Mouse (Mus musculus) adrenal gland (tissue): ENCODE data around the gene Zfp260.

Experiments used
- intact Hi-C: fragments of 180-260 bp; cut with DNase I; formaldehyde crosslinking; loops from one replicate; pipeline ENCODE4 v1.15.1; 2025
- microRNA-seq, 2 experiments: library from miRNA; unstranded; fragments of <30 nt; microRNA quantifications; one replicate each; pipeline ENCODE4; 2019

Zfp260 gene

GRCm38 (mm10) chr7:30121308-30122187 is 27.0 kb downstream of the Zfp260 start, which contains the start of gene Zfp382:
Gene Zfp382 (plus strand): TSS chr7:30121942.
- intact Hi-C loops = no loop called here

- intact Hi-C loops = no loop called here
Observed at GRCm38 (mm10) chr7:30122188-30122530, 27.6 kb downstream of the Zfp260 start.

DNA sequence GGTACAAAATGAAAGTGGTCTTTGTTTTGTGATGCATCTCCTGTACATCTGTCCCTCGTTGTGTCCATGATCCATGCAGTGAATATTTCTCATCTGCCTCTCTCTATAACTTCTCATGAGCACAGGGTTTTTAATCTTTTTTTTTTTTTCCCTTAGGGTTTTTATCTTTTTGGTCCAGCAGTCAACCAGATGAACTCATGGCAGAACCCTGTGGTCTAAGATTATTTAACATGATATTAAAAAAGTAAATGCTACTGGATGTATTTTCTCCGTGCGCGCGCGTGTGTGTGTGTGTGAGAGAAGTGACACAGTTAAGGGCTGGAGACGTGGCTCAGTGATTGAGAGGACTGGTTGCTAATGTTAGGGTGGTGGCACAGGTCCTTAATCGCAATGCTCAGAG is 35.3 kb downstream of the Zfp260 start:
- intact Hi-C loops = no loop called here

GRCm38 (mm10) chr7:30132396-30132795 is 37.8 kb downstream of the Zfp260 start:
- intact Hi-C loops = no loop called here

GRCm38 (mm10) chr7:30136826-30137225 is 42.2 kb downstream of the Zfp260 start:
- intact Hi-C loops = no loop called here

DNA sequence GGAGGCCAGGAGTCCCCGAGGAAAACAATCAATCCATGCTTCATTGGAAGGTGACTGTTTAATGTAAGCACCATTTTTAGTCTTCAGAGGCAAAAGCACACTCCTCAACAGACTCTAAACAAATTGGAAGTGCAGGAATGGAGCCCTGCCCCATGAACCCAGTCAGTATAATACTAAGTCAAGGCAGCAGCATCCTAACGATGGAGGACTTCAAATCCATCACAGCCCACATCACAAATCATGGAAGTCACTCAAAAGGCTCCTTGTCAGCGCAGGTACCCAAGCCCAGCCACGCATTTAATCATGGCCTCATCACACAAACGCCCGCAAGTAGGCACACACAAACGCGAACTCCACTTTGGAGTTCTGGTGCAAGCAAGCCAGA is 48.6 kb downstream of the Zfp260 start:
- intact Hi-C loops = no loop called here

DNA sequence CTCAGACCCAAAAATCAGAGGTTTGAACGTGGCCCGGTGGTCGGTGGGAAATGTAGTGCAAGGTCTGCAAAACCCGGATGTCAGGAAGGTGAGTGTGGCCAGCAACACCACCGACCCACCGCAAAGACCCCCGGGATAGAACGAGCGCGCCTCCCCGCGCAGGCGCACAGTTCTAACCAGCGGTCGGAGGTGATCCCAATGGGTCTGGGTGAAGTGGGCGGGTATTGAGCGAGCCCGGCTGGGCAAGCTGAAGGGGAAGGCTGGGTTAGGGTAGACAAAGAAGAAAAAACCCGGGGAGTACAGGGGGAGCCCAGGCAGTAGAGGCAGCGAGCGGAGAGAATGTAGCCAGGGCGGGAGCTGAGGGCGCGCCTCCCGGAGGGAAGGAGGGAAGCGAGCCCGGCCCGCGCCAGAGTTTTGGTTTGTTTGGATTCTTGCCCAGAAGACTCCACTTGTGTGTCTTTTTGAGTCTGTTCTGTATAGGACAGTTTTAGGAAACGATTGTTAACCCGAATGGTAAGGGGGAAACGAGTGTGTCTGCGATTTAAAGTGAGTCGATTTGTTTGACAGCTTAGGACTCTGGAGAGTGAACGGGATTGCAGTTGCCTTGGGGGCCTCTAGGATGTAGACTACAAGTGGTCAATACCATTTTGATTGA is 49.1 kb downstream of the Zfp260 start:
- intact Hi-C loops = no loop called here

DNA sequence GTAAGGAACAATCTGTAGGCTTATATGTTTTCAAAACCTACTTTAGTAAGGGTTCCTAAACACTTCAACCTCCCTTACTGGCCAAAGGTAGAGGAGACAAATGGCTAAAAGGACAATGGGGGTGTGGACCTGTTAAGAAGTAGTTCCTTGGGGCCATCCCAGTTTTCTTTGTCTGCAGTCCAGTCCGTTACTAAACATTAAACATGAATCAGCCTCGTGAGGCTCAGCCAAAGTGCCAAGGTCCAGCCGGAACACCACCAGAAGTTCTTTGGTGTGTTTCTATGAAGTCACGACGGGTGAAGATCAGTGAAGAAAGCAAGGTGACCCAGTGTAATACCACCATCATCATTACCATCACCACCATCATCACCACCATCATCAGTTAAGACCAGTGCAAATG is 52.4 kb downstream of the Zfp260 start:
- intact Hi-C loops = no loop called here

GRCm38 (mm10) chr7:30154040-30154439 is 59.5 kb downstream of the Zfp260 start:
- intact Hi-C loops = no loop called here

DNA sequence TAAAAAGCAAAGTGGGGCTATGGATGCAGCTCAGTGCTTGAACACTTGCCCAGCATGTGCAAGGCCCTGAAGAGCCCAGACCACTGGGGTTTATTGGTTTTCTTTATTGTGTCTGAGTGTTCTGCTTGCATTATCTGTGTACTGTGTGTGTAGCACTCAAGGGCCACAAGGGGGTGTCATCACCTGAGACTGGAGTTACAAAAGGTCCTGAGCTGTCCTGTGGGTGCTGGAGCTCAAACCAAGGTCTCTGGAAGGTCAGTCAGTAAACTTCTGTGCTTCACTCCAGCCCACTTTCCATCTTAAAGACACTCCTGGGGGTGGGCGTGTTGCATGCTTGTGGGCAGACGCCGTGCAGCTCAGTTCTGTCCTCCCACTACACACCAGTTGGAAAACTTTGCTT is 60.9 kb downstream of the Zfp260 start:
- intact Hi-C loops = no loop called here

Small RNA genes lying within 50 kb of the gene (microRNA-seq; reads per million reads assigned to microRNA genes)
- 0 reads per million in 2 experiments for gene Gm23368
